Mouse (Mus musculus): ENCODE measurements around the gene Irgm2. TPM values are rescaled to one million over a fixed set of nuclear protein-coding genes. Genes with fewer than 3 reads are reported as not detected.
"Not testable (repeated sequence)": the region's sequence is repeated elsewhere in the genome, so short reads cannot be mapped to it uniquely, and the experiment has no call there.

The Irgm2 gene
- polyA plus RNA-seq, 1 experiment from 2014 or later, result 2.4 TPM

GRCm38 (mm10) chr11:58234551-58234950 lies 35.1 kb downstream of the Irgm2 start:
- not testable (repeated sequence) for H3K4me1 ChIP-seq; H3K4me2 ChIP-seq; H3K9me3 ChIP-seq; H3K4me3 ChIP-seq; H3K36me3 ChIP-seq; H3K27me3 ChIP-seq; H3K27ac ChIP-seq; H3K9ac ChIP-seq; ATAC-seq (ENCODE audit: borderline replicate concordance, extremely low read depth, low FRiP score, low TSS enrichment)
- WGBS, result 72% methylated on average over 3 of the region's 3 CpGs

GRCm38 (mm10) chr11:58235152-58235551 lies 35.7 kb downstream of the Irgm2 start:
- Histone ChIP-seq H3K27me3 (no peaks in the 10 kb centered on the region), H3K27ac (no peak overlapping the region), H3K9ac (no peak overlapping the region), H3K4me3 (no peak overlapping the region), H3K36me3 (no peaks in the 10 kb centered on the region), H3K4me2 (no peak overlapping the region), H3K4me1 (peaks cover 5% of the 10 kb centered on the region), H3K9me3 (no peaks in the 10 kb centered on the region)
- ATAC-seq (ENCODE audit: borderline replicate concordance, extremely low read depth, low FRiP score, low TSS enrichment), result no peak
- 14% methylated on average over 6 of the region's 6 CpGs for WGBS

GRCm38 (mm10) chr11:58238840-58239791 lies 39.7 kb downstream of the Irgm2 start:
- Histone ChIP-seq H3K4me3 (peak overlapping the region; percentile 39), H3K36me3 (no peaks in the 10 kb centered on the region), H3K4me1 (peaks cover 5% of the 10 kb centered on the region), H3K27ac (no peak overlapping the region), H3K4me2 (peak overlapping the region; percentile 79), H3K9ac (no peak overlapping the region), H3K9me3 (no peaks in the 10 kb centered on the region), H3K27me3 (no peaks in the 10 kb centered on the region)
- peak; percentile 86 for ATAC-seq (ENCODE audit: borderline replicate concordance, extremely low read depth, low FRiP score, low TSS enrichment)
- WGBS, result 2% methylated on average over 37 of the region's 37 CpGs

DNA sequence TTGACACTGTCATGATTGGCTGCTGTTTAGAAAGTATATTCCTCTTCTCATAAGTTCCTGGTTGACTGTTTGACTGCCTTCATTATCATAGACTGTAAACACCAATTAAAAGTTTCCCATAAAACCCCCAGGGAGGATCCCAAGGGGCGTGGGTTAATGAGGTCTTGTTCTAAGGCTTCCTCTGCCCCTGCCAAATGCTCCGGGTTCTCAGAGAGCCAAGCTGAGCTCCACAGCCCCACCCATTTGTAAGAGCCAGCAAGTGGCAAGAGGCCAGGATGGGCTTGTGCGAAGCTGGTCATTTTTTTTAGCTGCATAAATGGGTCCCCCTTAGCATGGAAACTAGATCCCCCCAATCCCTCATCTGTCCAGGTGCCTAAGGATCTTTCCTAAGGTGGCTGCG lies 47.9 kb downstream of the Irgm2 start:
- no peak for ATAC-seq (ENCODE audit: borderline replicate concordance, extremely low read depth, low FRiP score, low TSS enrichment)
- H3K27me3 ChIP-seq, result no peaks in the 10 kb centered on the region
- H3K4me2 ChIP-seq, result no peak overlapping the region
- WGBS, result 42% methylated on average over 4 of the region's 4 CpGs
- no peaks in the 10 kb centered on the region for H3K9me3 ChIP-seq
- no peaks in the 10 kb centered on the region for H3K36me3 ChIP-seq
- H3K9ac ChIP-seq, result no peak overlapping the region
- no peak overlapping the region for H3K27ac ChIP-seq
- H3K4me3 ChIP-seq, result no peak overlapping the region
- H3K4me1 ChIP-seq, result no peaks in the 10 kb centered on the region

GRCm38 (mm10) chr11:58249203-58249981 lies 50.0 kb downstream of the Irgm2 start:
- Histone ChIP-seq H3K9ac (no peak overlapping the region), H3K4me2 (no peak overlapping the region), H3K27ac (no peak overlapping the region), H3K4me3 (no peak overlapping the region), H3K27me3 (no peaks in the 10 kb centered on the region), H3K36me3 (no peaks in the 10 kb centered on the region), H3K9me3 (no peaks in the 10 kb centered on the region), H3K4me1 (no peaks in the 10 kb centered on the region)
- no peak for ATAC-seq (ENCODE audit: borderline replicate concordance, extremely low read depth, low FRiP score, low TSS enrichment)
- WGBS, result 77% methylated on average over 7 of the region's 7 CpGs

DNA sequence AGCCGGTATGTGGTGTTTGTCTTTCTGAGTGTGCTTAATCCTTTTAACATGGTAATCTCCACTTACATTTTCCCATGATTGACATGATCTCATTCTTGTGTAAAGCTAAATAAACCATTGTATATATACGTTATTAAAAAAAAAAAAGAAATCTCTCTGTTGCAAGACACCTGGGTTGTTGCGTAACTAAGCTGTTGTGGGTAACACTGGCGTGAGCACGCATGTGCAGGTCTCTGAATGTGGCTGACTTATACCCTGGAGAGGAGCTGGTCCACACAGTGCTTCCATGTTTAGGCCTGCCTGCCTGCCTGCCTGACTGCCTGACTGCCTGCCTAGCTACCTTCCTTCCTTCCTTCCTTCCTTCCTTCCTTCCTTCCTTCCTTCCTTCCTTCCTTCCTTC lies 51.1 kb downstream of the Irgm2 start:
- Histone ChIP-seq H3K36me3 (no peaks in the 10 kb centered on the region), H3K4me1 (no peaks in the 10 kb centered on the region), H3K4me3 (no peak overlapping the region), H3K4me2 (no peak overlapping the region), H3K9me3 (no peaks in the 10 kb centered on the region), H3K27ac (no peak overlapping the region), H3K27me3 (no peaks in the 10 kb centered on the region), H3K9ac (no peak overlapping the region)
- ATAC-seq (ENCODE audit: borderline replicate concordance, extremely low read depth, low FRiP score, low TSS enrichment), result no peak
- 53% methylated on average over 5 of the region's 5 CpGs for WGBS

GRCm38 (mm10) chr11:58254411-58254810 lies 55.0 kb downstream of the Irgm2 start:
- ATAC-seq (ENCODE audit: borderline replicate concordance, extremely low read depth, low FRiP score, low TSS enrichment), result no peak
- Histone ChIP-seq H3K27me3 (no peaks in the 10 kb centered on the region), H3K9ac (no peak overlapping the region), H3K4me3 (no peak overlapping the region), H3K27ac (no peak overlapping the region), H3K4me2 (no peak overlapping the region), H3K9me3 (no peaks in the 10 kb centered on the region), H3K36me3 (no peaks in the 10 kb centered on the region), H3K4me1 (no peaks in the 10 kb centered on the region)
- WGBS, result 86% methylated on average over 3 of the region's 3 CpGs

DNA sequence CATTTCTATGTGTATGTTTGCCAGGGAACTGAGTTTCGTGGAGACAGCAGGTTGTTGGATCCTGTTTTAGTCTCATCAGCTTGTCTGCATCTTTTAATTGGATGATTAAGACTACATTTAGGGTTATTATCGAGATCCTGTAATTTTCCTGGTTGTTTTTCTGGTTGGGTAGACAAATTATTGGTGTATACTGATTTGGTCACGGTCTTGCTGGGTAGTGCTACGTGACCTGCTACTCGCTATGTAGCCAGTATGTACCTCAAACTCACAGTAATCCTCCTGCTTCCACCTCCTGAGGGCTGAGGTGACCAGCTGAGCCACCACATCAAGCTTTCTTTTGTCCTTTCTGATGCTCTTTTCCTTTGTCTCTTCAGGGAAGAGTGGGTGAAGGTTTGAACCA lies 58.4 kb downstream of the Irgm2 start:
- Histone ChIP-seq H3K9ac (no peak overlapping the region), H3K4me3 (no peak overlapping the region)

GRCm38 (mm10) chr11:58260156-58260555 lies 60.7 kb downstream of the Irgm2 start:
- Histone ChIP-seq H3K27ac (no peak overlapping the region), H3K27me3 (no peaks in the 10 kb centered on the region), H3K4me1 (no peaks in the 10 kb centered on the region), H3K36me3 (no peaks in the 10 kb centered on the region), H3K4me2 (no peak overlapping the region), H3K4me3 (no peak overlapping the region), H3K9me3 (no peaks in the 10 kb centered on the region), H3K9ac (no peak overlapping the region)
- WGBS, result 77% methylated on average over 4 of the region's 4 CpGs
- no peak for ATAC-seq (ENCODE audit: borderline replicate concordance, extremely low read depth, low FRiP score, low TSS enrichment)

More for the DNA sequence above, 58.4 kb downstream of the Irgm2 start:
- H3K27ac ChIP-seq, result no peak overlapping the region
- 79% methylated on average over 5 of the region's 5 CpGs for WGBS
- no peaks in the 10 kb centered on the region for H3K36me3 ChIP-seq
- H3K9me3 ChIP-seq, result no peaks in the 10 kb centered on the region
- H3K27me3 ChIP-seq, result no peaks in the 10 kb centered on the region
- no peak overlapping the region for H3K4me2 ChIP-seq
- H3K4me1 ChIP-seq, result no peaks in the 10 kb centered on the region
- no peak for ATAC-seq (ENCODE audit: borderline replicate concordance, extremely low read depth, low FRiP score, low TSS enrichment)

GRCm38 (mm10) chr11:58261826-58262225 lies 62.4 kb downstream of the Irgm2 start:
- ATAC-seq (ENCODE audit: borderline replicate concordance, extremely low read depth, low FRiP score, low TSS enrichment), result no peak
- 79% methylated on average over 4 of the region's 4 CpGs for WGBS
- H3K4me1 ChIP-seq, result no peaks in the 10 kb centered on the region

DNA sequence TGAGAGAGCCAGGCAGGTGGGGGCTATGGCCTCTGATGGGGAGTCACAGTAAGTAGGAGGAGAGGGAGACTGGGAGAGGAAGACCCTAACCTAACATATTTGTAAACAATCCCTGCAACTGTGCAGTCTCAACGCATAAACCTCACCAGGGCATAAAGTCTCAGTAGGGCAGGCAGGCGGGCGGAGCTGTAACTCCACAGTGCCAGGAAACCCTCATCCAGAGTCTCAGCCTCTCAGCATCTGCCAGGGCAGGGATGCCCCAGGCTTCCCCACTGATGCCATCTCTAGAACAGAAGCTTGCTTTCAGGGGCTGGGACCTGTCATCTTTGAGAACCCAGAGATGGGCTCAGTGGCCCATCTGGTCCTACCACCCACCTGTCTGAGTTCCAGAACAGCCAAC lies 62.9 kb downstream of the Irgm2 start:
- no peaks in the 10 kb centered on the region for H3K27me3 ChIP-seq
- H3K4me1 ChIP-seq, result no peaks in the 10 kb centered on the region
- H3K4me3 ChIP-seq, result no peak overlapping the region
- WGBS, result 84% methylated on average over 3 of the region's 3 CpGs
- no peak overlapping the region for H3K9ac ChIP-seq
- no peak overlapping the region for H3K4me2 ChIP-seq
- H3K27ac ChIP-seq, result no peak overlapping the region
- ATAC-seq (ENCODE audit: borderline replicate concordance, extremely low read depth, low FRiP score, low TSS enrichment), result no peak
- no peaks in the 10 kb centered on the region for H3K9me3 ChIP-seq
- no peaks in the 10 kb centered on the region for H3K36me3 ChIP-seq

More at GRCm38 (mm10) chr11:58261826-58262225, 62.4 kb downstream of the Irgm2 start:
- no peak overlapping the region for H3K27ac ChIP-seq
- no peaks in the 10 kb centered on the region for H3K9me3 ChIP-seq
- H3K4me2 ChIP-seq, result no peak overlapping the region
- H3K9ac ChIP-seq, result no peak overlapping the region
- no peak overlapping the region for H3K4me3 ChIP-seq
- no peaks in the 10 kb centered on the region for H3K36me3 ChIP-seq
- no peaks in the 10 kb centered on the region for H3K27me3 ChIP-seq

DNA sequence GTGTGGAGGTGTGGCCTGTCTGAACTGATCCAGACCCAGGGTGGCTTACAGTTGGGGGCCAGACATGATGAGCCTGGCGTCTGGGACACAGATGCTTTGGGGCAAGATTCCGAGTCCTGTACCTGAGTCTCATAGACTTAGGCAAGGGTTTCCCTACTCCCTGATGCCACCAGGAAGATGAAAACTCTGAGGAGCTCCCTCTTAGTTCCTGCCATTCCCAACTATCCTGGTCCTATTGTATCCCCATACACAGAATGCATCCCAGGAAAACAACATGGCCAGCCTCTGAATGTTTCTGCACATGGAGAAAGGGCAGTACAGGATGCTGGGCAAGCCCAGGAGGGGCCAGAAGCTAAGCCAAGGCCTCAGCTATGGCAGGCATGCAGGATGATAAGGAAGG lies 64.1 kb downstream of the Irgm2 start:
- ATAC-seq (ENCODE audit: borderline replicate concordance, extremely low read depth, low FRiP score, low TSS enrichment), result no peak
- Histone ChIP-seq H3K27me3 (no peaks in the 10 kb centered on the region), H3K9ac (no peak overlapping the region), H3K27ac (no peak overlapping the region), H3K36me3 (no peaks in the 10 kb centered on the region), H3K4me1 (no peaks in the 10 kb centered on the region), H3K9me3 (no peaks in the 10 kb centered on the region), H3K4me3 (no peak overlapping the region), H3K4me2 (no peak overlapping the region)
- 72% methylated on average over 2 of the region's 2 CpGs for WGBS

All from lung, embryonic 15.5 days (tissue).